Mouse (Mus musculus): ENCODE results near the gene Gjb3. TPM values are rescaled to one million over a fixed set of nuclear protein-coding genes. Genes with fewer than 3 reads are reported as not detected.
A peak's percentile ranks its signal among the peaks of the same experiment; 100 is the strongest.

Gjb3 gene
- polyA plus RNA-seq, 1 experiment = 4.3 TPM

DNA sequence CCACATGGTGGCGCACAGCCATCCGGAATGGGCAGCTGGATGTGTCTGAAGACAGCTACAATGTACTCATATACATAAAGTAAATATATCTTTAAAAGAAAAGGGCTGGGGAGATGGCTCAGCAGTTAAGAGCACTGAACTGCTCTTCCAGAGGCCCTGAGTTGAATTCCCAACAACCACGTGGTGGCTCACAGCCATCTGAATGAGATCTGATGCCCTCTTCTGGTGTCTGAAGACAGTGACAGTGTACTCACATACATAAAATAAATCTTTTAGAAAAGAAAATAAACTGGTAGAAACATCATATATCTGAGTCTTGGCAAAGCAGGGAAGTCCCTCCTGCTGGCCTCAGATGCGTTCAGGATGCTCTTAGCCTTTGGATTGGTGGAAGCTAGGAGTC, 13.5 kb downstream of the Gjb3 start:
- no peak for TF ChIP-seq CTCF (IDR thresholded peaks at IDR 0.05; ENCODE audit: control insufficient read depth, insufficient read depth, low read length)
- no peak for TF ChIP-seq POLR2A (IDR thresholded peaks at IDR 0.05; ENCODE audit: borderline replicate concordance, control insufficient read depth, low read depth, low read length)
- no peak overlapping the region for H3K4me3 ChIP-seq (replicated peaks; ENCODE audit: control insufficient read depth, low read depth, low read length)
- H3K4me1 ChIP-seq (ENCODE audit: control insufficient read depth, insufficient read depth, low read length) = no peaks in the 10 kb centered on the region
- no peak overlapping the region for H3K27ac ChIP-seq (ENCODE audit: control insufficient read depth, insufficient read depth, low read depth, low read length, poor library complexity)
- WGBS = 67% methylated on average over 4 of the region's 4 CpGs

DNA sequence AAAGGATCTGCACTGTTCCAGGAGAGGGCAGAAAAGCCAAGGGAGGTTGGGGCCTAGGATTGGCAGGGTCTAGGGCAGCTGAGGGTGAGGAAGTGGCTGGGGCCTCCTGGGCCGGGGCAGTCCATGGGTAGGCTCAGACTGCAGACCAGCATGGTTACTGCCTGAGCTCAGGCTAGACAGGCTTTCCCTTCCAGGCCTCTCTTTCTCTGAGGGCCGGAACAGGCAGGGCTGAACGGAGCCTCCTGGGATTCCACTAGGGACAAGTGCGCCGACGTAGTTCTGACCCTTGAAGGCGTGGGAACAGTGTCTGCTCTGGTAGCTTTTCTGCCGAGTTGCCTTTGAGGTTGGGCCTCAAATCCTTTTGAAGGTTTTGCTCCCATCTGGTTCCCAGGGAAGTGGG, 14.9 kb downstream of the Gjb3 start:
- WGBS = 79% methylated on average over 8 of the region's 8 CpGs
- TF ChIP-seq CTCF (IDR thresholded peaks at IDR 0.05; ENCODE audit: control insufficient read depth, insufficient read depth, low read length) (no peak), POLR2A (IDR thresholded peaks at IDR 0.05; ENCODE audit: borderline replicate concordance, control insufficient read depth, low read depth, low read length) (no peak)
- Histone ChIP-seq H3K27ac (ENCODE audit: control insufficient read depth, insufficient read depth, low read depth, low read length, poor library complexity) (no peak overlapping the region), H3K4me1 (ENCODE audit: control insufficient read depth, insufficient read depth, low read length) (no peaks in the 10 kb centered on the region), H3K4me3 (replicated peaks; ENCODE audit: control insufficient read depth, low read depth, low read length) (no peak overlapping the region)

DNA sequence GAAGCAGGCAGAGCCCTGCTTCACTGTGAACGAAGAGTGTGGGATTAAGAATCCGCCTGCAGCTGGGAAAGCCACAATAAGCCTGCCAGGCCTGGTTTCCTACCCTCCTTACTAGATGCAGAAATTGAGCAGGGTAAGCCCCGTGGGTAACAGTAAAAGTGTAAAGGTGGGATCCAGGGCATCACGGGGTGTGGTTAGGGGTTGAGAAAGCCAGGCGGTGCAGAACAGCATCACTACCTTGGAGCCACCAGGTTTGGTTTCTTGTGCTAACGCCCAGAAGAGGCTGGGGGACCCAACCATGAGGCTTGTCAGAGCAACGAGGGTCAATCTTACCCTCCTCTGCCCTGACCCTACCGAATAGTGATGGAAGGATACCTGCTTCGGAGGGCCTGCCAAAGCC, 16.1 kb downstream of the Gjb3 start:
- WGBS = 70% methylated on average over 9 of the region's 9 CpGs
- H3K27ac ChIP-seq (ENCODE audit: control insufficient read depth, insufficient read depth, low read depth, low read length, poor library complexity) = no peak overlapping the region
- TF ChIP-seq POLR2A (IDR thresholded peaks at IDR 0.05; ENCODE audit: borderline replicate concordance, control insufficient read depth, low read depth, low read length) (no peak), CTCF (IDR thresholded peaks at IDR 0.05; ENCODE audit: control insufficient read depth, insufficient read depth, low read length) (no peak)
- no peak overlapping the region for H3K4me3 ChIP-seq (replicated peaks; ENCODE audit: control insufficient read depth, low read depth, low read length)
- no peaks in the 10 kb centered on the region for H3K4me1 ChIP-seq (ENCODE audit: control insufficient read depth, insufficient read depth, low read length)

DNA sequence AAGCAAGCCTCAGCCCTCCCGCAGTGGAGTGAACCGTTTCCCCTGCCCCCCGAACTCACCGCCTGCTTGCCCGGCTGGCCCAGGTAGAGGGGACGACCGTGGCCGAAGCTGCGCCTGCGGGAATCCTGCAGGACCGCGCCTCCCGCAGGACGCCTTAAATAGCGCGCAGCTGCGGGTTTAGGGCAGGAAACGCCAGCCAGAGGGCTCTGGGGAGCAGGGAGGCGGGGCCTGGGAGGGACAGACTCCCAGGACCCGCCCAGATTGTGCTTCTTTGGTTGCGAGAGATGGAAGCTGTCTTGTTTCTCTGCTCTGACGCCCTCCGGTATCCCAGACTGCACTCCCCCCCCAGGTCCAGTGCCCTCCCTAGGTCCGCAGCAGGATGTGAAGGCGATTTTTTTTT, 16.8 kb downstream of the Gjb3 start, which contains the start of gene Gja4:
TSS of gene Gja4 (minus strand) at position 179 of the 400 bp plus-strand sequence.
- no peak for TF ChIP-seq CTCF (IDR thresholded peaks at IDR 0.05; ENCODE audit: control insufficient read depth, insufficient read depth, low read length)
- no peak for TF ChIP-seq POLR2A (IDR thresholded peaks at IDR 0.05; ENCODE audit: borderline replicate concordance, control insufficient read depth, low read depth, low read length)
- WGBS = under 1% methylated on average over 25 of the region's 25 CpGs
- no peak within 1 kb of the TSS for H3K27ac ChIP-seq (ENCODE audit: control insufficient read depth, insufficient read depth, low read depth, low read length, poor library complexity)
- H3K4me3 ChIP-seq (replicated peaks; ENCODE audit: control insufficient read depth, low read depth, low read length) = peak within 1 kb of the TSS; percentile 35
- no peaks in the 10 kb centered on the region for H3K4me1 ChIP-seq (ENCODE audit: control insufficient read depth, insufficient read depth, low read length)

DNA sequence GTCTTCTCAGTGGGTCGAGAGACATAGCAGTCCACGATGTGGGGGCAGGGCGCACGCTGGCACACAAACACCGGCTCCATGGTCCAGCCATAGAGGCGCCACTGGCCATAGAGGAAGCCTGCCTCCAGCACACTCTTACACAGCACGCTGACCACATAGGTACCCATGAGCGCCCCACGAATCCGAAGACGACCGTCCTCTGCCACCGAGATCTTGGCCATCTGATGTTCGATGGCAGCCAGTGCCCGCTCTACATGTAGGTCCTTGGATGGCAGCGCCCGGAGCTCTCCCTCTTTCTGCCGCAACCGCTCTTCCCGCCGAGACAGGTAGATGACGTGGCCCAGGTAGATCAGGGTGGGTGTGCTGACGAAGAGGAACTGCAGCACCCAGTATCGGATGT, 18.3 kb downstream of the Gjb3 start:
- Histone ChIP-seq H3K4me3 (replicated peaks; ENCODE audit: control insufficient read depth, low read depth, low read length) (no peak overlapping the region), H3K27ac (ENCODE audit: control insufficient read depth, insufficient read depth, low read depth, low read length, poor library complexity) (no peak overlapping the region; the same call in 1 of the 2 replicates), H3K4me1 (ENCODE audit: control insufficient read depth, insufficient read depth, low read length) (no peaks in the 10 kb centered on the region)
- no peak for TF ChIP-seq CTCF (IDR thresholded peaks at IDR 0.05; ENCODE audit: control insufficient read depth, insufficient read depth, low read length)
- no peak for TF ChIP-seq POLR2A (IDR thresholded peaks at IDR 0.05; ENCODE audit: borderline replicate concordance, control insufficient read depth, low read depth, low read length)
- WGBS = 72% methylated on average over 24 of the region's 24 CpGs

DNA sequence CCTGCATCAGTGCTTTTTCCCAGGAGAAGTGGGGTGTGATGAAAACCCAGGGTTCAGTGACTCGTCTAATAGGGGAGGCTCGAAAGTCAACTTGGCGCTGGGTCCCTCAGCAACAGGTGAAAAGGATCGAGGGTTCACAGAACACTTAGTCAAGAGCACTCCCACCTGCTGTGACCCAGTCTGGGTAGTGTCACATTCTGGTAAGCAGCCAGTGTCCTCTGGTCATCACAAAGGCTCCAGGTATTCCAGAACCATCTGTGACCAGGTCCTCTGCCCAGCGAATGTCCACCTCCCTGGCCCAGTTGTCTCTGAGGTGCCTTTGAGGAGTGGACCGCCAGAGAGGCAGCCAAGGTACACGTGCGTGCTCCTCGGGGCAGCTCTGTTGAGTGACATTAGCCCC, 19.1 kb downstream of the Gjb3 start:
- no peaks in the 10 kb centered on the region for H3K4me1 ChIP-seq (ENCODE audit: control insufficient read depth, insufficient read depth, low read length)
- no peak for TF ChIP-seq CTCF (IDR thresholded peaks at IDR 0.05; ENCODE audit: control insufficient read depth, insufficient read depth, low read length)
- no peak for TF ChIP-seq POLR2A (IDR thresholded peaks at IDR 0.05; ENCODE audit: borderline replicate concordance, control insufficient read depth, low read depth, low read length)
- no peak overlapping the region for H3K27ac ChIP-seq (ENCODE audit: control insufficient read depth, insufficient read depth, low read depth, low read length, poor library complexity)
- no peak overlapping the region for H3K4me3 ChIP-seq (replicated peaks; ENCODE audit: control insufficient read depth, low read depth, low read length)
- 83% methylated on average over 9 of the region's 9 CpGs for WGBS

DNA sequence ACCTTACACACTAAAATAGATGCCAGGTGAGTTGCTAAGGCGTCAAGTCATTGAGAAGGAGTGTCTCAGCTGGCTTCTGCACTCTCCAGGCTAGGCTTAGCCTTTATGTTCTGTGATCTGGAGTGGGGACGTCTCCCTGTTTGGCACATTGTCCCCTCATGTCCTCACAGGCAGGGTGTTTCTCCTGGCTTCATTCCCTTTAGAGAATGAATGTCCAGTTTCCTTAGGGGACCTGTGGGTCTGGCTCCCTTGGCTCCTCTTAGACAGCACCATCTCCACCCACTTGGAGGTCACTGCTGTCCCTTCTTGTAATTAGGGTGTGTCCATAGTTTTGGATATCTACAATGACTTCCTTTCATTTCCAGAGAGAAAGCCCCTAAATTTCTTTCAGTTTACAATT, 23.7 kb downstream of the Gjb3 start:
- Histone ChIP-seq H3K4me3 (replicated peaks; ENCODE audit: control insufficient read depth, low read depth, low read length) (no peak overlapping the region), H3K4me1 (ENCODE audit: control insufficient read depth, insufficient read depth, low read length) (no peaks in the 10 kb centered on the region), H3K27ac (ENCODE audit: control insufficient read depth, insufficient read depth, low read depth, low read length, poor library complexity) (no peak overlapping the region)
- WGBS = 50% methylated on average over 2 of the region's 2 CpGs
- TF ChIP-seq POLR2A (IDR thresholded peaks at IDR 0.05; ENCODE audit: borderline replicate concordance, control insufficient read depth, low read depth, low read length) = no peak
- no peak for TF ChIP-seq CTCF (IDR thresholded peaks at IDR 0.05; ENCODE audit: control insufficient read depth, insufficient read depth, low read length)

DNA sequence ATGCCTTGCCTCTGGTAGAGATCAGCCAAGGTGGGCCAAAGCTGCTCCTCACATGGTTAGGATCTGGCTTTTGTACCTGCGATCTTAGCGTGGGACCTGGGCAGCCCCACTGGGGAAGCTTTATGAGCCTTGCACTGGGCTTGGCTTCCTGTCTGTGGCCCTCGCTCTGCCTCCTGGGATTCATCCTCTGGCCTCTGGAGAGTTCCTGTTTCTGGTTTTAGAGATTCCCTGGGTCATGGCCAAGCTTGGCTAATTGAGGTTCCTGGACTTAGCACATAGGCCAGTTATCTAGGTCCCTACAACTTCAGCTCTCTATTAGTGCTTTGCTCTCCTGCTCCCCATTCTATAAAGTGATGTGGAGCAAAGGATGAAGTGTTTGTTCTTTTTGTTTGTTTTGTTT, 26.8 kb downstream of the Gjb3 start:
- H3K4me3 ChIP-seq (replicated peaks; ENCODE audit: control insufficient read depth, low read depth, low read length) = no peak overlapping the region
- H3K27ac ChIP-seq (ENCODE audit: control insufficient read depth, insufficient read depth, low read depth, low read length, poor library complexity) = no peak overlapping the region
- no peak for TF ChIP-seq CTCF (IDR thresholded peaks at IDR 0.05; ENCODE audit: control insufficient read depth, insufficient read depth, low read length)
- TF ChIP-seq POLR2A (IDR thresholded peaks at IDR 0.05; ENCODE audit: borderline replicate concordance, control insufficient read depth, low read depth, low read length) = no peak
- WGBS = 24% methylated on average over 3 of the region's 3 CpGs
- no peaks in the 10 kb centered on the region for H3K4me1 ChIP-seq (ENCODE audit: control insufficient read depth, insufficient read depth, low read length)

DNA sequence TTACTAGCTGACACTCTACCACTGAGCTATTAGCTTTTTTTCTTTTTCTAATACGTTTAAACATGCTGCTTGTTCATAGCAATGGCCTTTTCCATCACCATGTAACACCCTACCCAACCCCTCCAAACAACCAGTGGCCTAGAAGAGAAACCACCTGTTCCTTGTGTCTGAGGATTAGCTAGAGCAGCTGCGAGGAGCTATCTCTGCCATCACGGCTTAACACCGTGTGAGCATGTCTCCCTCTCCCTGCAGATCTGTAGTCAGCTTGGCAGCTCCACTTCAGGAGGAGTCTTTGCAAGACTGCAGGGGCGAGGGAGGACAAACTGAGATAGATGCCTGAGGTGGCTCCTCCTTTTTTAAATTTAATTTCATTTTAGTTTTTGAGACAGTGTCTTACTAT, 30.1 kb downstream of the Gjb3 start:
- WGBS = 74% methylated on average over 5 of the region's 5 CpGs
- no peak for TF ChIP-seq POLR2A (IDR thresholded peaks at IDR 0.05; ENCODE audit: borderline replicate concordance, control insufficient read depth, low read depth, low read length)
- TF ChIP-seq CTCF (IDR thresholded peaks at IDR 0.05; ENCODE audit: control insufficient read depth, insufficient read depth, low read length) = no peak

More for the DNA sequence above, 30.1 kb downstream of the Gjb3 start:
- H3K27ac ChIP-seq (ENCODE audit: control insufficient read depth, insufficient read depth, low read depth, low read length, poor library complexity) = no peak overlapping the region
- no peaks in the 10 kb centered on the region for H3K4me1 ChIP-seq (ENCODE audit: control insufficient read depth, insufficient read depth, low read length)
- no peak overlapping the region for H3K4me3 ChIP-seq (replicated peaks; ENCODE audit: control insufficient read depth, low read depth, low read length)
